Mouse (Mus musculus) adipocyte (in vitro differentiated cells): ENCODE measurements around the gene Tns2.
"Not testable (repeated sequence)": the region's sequence is repeated elsewhere in the genome, so short reads cannot be mapped to it uniquely, and the experiment has no call there.

Source experiments
- DNase-seq: peaks from one replicate; pipeline ENCODE4 v3.0.0-alpha.2; 2016; ENCODE audit warnings: low spot score

Gene Tns2

GRCm38 (mm10) chr15:102142914-102143912 lies 43.0 kb downstream of the Tns2 start:
- peak; percentile 55 for DNase-seq

- DNase-seq: no peak
Measured at GRCm38 (mm10) chr15:102144274-102144711, 44.1 kb downstream of the Tns2 start, which contains the start of gene Igfbp6. Gene Igfbp6 (plus strand): TSS chr15:102144362.

- no peak for DNase-seq
Measured at GRCm38 (mm10) chr15:102144726-102145125, 44.5 kb downstream of the Tns2 start.

GRCm38 (mm10) chr15:102145330-102145729 lies 45.1 kb downstream of the Tns2 start:
- peak; percentile 40 for DNase-seq

- DNase-seq: no peak
Measured at GRCm38 (mm10) chr15:102146089-102146488, 45.9 kb downstream of the Tns2 start.

DNA sequence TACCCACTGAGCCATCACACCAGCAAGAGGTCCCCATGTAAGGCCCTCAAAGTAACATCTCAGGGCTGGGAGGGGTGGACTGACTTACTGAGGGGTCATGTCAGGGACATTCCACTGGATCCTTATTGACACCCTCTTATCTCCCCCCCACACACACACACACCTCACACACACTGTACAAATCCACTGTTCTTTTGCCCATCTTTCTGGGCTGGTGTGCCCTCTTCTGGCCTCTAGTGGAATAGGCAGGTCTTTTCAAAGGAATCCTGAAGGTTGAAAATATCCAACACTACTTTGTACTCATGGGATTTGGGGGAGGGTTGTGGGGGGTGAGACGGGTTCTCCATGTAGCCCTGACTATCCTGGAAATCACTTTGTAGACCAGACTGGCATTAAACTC lies 46.7 kb downstream of the Tns2 start:
- peak; percentile 78 for DNase-seq

DNA sequence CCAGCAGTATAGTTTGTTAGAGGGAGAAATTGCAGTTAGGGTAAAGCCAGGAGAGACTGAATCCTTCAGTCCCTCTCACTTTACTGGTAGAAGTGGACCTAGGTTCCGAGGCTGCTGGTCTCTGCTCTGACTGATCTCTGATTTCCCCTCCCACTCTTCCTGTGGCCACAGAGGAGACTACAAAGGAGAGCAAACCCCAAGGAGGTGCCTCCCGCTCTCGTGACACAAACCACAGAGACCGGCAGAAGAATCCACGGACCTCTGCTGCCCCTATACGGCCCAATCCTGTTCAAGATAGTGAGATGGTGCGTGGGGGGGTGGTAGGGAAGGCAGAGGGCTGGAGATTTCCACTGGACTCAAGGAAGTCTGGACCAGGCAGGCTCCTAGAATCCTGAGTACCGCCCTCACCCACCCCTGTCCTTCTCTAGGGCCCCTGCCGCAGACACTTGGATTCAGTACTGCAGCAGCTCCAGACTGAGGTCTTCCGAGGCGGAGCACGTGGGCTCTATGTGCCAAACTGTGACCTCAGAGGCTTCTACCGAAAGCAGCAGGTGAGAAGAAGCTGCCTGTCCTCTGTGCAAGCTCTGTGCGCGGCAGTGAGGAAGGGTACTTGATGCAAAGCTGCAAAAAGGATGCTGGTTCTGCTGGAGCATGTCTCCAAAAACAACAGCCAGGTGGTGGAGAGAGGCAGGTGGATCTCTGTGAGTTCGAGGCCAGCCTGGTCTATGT lies 47.6 kb downstream of the Tns2 start:
- no peak for DNase-seq

- DNase-seq: no peak
Measured at GRCm38 (mm10) chr15:102149561-102149960, 49.3 kb downstream of the Tns2 start.

GRCm38 (mm10) chr15:102150301-102151135 lies 50.3 kb downstream of the Tns2 start, which contains the start of gene Soat2:
Gene Soat2 (plus strand): TSS chr15:102150526.
- DNase-seq: no peak

DNA sequence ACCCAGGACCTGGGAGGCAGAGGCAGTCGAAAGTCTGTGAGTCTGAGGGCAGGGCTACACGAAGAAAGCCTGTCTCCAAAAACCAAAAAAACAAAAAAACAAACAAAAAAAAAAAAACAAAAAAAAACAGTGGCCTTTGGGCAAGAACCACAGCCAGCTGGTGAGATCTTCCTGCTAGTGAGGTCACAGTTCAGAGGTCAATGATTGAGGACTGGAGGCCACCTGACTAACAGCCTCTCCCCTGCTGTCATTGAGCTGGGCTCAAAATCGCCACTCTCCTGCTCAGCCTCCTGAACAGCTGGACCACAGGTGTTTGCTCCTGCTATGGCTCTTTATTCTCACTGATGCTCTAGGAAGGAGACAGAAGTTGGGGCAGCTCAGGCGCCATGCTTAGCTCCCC lies 52.4 kb downstream of the Tns2 start:
- DNase-seq: peak; percentile 40

GRCm38 (mm10) chr15:102155006-102155405 lies 54.8 kb downstream of the Tns2 start:
- not testable (repeated sequence) for DNase-seq

DNA sequence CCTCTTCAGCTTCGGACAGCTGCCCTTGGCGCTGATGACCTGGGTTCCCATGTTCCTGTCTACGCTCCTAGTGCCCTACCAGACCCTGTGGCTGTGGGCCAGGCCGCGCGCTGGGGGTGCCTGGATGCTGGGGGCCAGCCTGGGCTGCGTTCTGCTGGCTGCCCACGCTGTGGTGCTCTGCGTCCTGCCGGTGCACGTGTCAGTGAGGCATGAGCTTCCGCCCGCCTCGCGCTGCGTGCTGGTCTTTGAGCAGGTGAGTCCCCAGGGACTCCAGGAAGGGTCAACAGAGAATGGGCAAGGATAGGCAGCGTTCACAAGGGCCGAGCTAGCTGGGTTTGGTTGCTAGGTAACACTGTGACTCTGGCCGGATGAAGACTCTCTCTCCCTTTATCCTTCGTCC lies 56.6 kb downstream of the Tns2 start:
- DNase-seq: no peak

DNA sequence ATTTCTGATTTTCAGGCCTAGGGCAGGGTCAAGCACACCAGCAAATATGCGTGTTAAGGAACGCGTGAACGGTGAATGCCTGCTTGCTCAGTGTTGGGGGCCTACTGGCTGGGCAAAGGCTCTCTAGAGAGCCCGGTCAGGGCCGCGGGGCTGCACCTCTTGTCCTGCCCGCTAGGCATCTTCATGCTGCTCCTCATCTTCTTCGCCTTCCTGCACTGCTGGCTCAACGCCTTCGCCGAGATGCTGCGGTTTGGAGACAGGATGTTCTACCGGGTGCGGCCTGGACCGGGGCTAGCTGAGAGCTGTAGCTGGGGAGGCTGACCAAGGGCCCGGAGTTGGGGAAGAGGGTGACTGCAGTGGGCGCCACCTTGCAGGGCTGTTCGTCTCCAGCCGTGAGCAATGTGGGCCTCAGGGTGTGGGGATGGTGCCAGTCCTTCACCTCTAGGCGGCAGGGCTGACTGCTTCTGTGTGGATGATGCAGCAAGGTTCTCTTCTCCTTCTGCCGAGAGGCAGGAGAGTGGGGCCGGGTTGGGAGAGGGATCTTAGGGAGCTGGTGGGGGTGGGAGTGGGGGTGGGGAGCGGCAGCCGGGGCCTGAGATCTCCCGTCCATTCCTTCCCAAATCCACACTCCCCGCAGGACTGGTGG lies 60.3 kb downstream of the Tns2 start:
- no peak for DNase-seq

- no peak for DNase-seq
Measured at GRCm38 (mm10) chr15:102163900-102164693, 63.9 kb downstream of the Tns2 start.

DNA sequence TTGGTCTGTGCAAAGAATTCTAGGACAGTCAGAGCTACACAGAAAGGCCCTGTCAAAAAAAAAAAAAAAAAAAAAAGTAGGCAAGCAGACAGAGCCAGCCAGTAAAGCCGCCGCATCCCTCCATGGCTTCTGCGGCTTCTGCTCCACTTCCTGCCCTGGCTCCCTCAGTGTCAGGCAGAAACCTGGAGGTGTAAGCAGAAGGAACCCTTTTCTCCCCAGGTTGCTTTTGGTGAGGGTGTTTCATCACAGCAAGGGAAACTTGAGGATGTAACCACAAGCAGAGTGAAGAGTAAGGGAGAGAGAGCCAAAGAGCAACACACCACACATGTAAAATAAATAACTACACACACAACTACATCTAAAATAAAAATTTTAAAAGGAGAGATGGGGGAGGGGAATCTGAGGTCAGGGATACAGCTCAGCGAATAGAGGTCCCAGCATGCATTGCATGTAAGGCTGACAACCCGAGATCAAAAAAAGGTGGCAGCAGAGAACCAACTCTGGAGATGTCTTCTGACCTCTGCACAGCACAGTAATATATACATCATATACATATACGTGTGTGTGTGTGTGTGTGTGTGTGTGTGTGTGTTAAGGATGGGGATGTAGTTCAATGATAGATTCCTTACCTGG lies 65.4 kb downstream of the Tns2 start:
- DNase-seq: no peak
